Mouse (Mus musculus): Measurements from ENCODE around the gene Fscn1. TPM values are rescaled to one million over a fixed set of nuclear protein-coding genes. Genes with fewer than 3 reads are reported as not detected.

The Fscn1 gene
- total RNA-seq, 2 experiments from 2014 or later = 334 to 344 TPM

DNA sequence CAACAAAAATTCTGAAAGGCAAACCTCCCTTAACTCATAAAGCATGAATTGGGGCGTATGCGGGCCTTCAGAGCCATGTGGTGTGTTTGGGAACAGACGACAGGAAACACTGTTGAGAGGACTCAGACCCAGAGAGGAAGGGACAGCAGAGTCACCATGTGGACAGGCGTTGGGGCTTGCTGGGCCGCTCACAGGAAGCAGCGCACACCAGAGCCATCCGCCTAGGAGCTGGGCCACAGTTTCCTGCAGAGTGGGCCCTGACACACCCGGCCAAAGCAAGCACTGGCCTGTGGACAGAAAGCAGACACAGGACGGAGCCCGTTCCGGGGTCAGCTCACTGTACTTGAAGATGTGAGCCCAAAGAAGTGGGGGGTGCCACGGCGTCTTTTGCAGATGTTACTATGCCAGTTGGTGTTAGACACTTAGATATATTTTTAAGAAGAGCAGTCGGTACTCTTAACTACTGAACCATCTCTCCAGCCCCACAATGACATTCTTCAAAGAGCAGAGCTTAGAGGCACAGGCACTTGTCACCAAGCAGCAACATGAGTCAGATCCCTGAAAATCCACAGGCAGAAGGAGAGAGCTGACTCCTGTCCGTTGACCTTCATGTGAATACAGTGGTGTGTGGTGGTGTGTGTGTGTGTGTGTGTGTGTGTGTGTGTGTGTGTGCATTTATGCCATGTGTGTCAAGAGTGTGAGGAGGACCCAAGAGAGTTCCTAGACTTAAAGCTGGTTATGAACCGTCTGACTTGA lies 22.1 kb downstream of the Fscn1 start:
- DNase-seq (ENCODE audit: extremely low spot score in 1 of 2, low spot score in 2 of 2) = no peak
- Histone ChIP-seq H3K27ac (no peak overlapping the region), H3K4me3 (no peak overlapping the region)
- intact Hi-C loops (cut with DNase I) = no loop called here
- TF ChIP-seq CTCF (IDR thresholded peaks at IDR 0.05) = no peak

DNA sequence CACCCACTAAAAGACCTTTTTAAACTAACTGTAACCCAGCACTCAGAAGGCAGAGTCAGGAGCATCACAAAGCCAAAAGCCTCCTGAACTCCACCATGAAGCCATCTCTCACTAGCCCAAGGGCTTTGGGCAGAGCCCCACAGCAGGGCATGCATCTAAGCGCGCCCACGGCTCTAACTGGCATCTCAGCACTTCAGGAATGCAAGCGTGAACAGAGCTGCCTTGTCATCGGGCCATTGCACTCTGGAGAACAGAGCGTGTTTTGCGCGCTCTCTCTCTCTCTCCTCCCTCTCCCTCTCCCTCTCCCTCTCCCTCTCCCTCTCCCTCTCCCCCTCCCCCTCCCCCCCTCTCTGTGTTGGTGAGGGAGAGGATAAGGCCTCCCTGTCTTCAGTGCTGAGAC lies 23.0 kb downstream of the Fscn1 start:
- intact Hi-C loops (cut with DNase I) = no loop called here
- no peak for TF ChIP-seq CTCF (IDR thresholded peaks at IDR 0.05)
- Histone ChIP-seq H3K4me3 (no peak overlapping the region), H3K27ac (no peak overlapping the region)
- DNase-seq (ENCODE audit: extremely low spot score in 1 of 2, low spot score in 2 of 2) = no peak

DNA sequence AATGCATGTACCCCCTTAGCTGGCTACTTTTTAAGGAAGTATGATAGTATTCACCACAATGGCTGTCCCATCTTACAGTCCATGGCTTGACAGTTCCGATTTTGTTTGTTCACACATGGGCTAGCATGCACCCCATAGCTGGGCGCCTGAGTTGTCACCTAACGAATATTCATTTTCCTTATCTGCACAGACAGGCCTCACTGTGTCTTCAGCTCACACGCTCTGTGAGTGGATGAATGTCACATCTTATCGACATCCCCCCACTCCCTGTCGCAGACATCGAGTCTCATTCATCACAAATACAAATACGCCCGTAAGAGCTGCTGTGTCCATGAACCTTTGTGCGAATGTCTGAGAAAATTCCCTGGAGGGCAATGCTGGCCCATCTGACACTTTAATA lies 24.1 kb downstream of the Fscn1 start:
- TF ChIP-seq CTCF (IDR thresholded peaks at IDR 0.05) = no peak
- H3K4me3 ChIP-seq = no peak overlapping the region
- H3K27ac ChIP-seq = no peak overlapping the region
- no peak for DNase-seq (ENCODE audit: extremely low spot score in 1 of 2, low spot score in 2 of 2)
- intact Hi-C loops (cut with DNase I) = no loop called here

DNA sequence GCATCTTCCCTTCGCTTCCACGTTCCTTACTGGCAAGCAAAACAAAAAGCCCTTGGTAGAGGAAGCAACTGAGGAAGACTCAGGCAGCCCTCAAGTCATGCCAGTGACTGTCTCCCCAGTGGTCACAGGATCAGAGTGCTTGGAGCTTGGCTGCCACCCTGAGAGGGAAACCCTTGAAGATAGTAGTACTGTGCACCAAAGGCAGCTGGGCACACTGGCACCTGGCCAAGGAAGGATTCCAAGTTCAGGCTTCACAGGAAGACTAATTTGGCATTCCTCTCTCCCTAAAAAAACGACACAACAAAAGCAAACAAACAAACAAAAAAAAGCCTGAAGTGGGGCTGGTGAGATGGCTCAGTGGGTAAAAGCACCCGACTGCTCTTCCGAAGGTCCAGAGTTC lies 28.4 kb downstream of the Fscn1 start:
- Histone ChIP-seq H3K4me3 (no peak overlapping the region), H3K27ac (no peak overlapping the region)
- no peak for TF ChIP-seq CTCF (IDR thresholded peaks at IDR 0.05)
- DNase-seq (ENCODE audit: extremely low spot score in 1 of 2, low spot score in 2 of 2) = no peak
- intact Hi-C loops (cut with DNase I) = no loop called here

DNA sequence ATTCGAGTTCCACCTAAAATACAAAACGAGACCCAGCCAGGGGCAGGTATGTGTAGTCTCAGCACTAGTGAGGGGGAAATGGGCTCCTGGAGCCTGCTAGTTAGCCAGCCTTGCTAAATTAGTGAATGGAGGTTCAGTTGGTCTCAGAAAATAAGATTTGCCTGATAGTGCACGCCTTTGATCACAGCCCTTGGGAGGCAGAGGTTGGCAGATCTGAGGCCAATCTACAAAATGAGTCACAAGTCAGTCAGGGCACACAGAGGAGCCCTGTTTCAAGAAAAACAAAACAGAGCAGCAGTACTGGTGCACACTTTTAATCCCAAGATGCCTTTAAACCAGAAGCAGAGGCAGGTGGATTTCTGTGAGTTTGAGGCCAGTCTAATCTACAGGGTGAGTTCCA lies 29.0 kb downstream of the Fscn1 start:
- intact Hi-C loops (cut with DNase I) = no loop called here
- DNase-seq (ENCODE audit: extremely low spot score in 1 of 2, low spot score in 2 of 2) = no peak
- Histone ChIP-seq H3K4me3 (no peak overlapping the region), H3K27ac (no peak overlapping the region)
- TF ChIP-seq CTCF (IDR thresholded peaks at IDR 0.05) = no peak

DNA sequence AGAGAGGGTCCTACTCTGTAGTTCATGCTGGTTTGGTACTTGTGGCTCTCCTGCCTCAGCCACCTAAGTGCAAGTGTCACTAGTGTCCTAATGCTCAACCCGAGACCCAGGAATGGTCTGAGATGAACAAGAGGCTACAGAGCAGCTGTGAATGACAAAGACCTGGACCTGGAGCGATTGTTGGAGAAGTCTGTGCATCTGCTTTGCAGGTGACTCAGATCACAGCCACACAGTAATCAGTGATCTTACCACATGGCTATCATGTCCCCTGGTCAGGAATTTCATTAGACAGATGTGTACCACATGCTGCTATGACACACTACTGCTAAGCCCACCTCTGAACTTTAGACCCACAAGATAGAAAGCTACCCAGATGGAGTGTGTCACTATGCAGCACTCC lies 34.6 kb downstream of the Fscn1 start:
- Histone ChIP-seq H3K4me3 (no peak overlapping the region), H3K27ac (no peak overlapping the region)
- intact Hi-C loops (cut with DNase I) = no loop called here
- no peak for TF ChIP-seq CTCF (IDR thresholded peaks at IDR 0.05)
- DNase-seq (ENCODE audit: extremely low spot score in 1 of 2, low spot score in 2 of 2) = no peak

DNA sequence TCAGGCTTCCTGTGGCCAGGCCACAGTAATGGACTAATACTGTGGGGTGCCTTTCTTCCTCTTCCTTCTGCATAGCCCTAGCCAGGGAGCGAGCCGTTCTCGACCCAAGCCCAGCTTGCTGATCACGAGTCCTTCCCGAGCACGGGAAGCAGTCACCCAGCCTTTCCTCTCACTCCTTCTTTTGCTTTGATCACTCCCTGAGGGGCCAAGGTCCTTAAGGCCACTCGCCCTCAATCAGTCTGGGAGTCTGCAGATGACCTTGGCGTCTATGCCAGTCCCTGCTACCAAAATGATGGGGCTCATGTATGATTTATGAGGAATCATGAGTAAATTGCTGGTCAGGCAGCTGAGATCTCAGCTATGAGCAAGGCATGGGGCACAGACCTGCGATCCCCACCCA lies 37.4 kb downstream of the Fscn1 start:
- H3K27ac ChIP-seq = no peak overlapping the region
- TF ChIP-seq CTCF (IDR thresholded peaks at IDR 0.05) = no peak
- H3K4me3 ChIP-seq = no peak overlapping the region
- DNase-seq (ENCODE audit: extremely low spot score in 1 of 2, low spot score in 2 of 2) = no peak
- intact Hi-C loops (cut with DNase I) = no loop called here

DNA sequence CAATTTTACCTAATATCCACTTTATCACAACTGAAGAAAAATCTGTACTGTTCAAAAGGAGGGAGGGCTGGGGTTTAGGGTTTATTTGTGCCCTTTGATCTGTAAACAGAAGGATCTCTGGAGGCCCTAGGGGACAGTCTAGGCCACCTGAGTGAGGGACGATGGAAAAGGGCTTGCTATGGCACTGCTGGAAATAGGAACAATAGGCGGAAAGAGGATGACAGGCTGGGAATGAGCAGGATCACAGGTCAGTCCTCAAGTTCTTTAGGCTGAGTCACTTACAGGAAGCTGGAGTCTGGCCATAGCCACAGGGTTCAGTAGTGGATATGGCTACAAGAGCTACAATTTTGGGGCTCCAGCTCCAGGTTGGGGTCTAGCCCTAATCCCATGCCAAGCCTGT lies 38.0 kb downstream of the Fscn1 start:
- DNase-seq (ENCODE audit: extremely low spot score in 1 of 2, low spot score in 2 of 2) = no peak
- intact Hi-C loops (cut with DNase I) = no loop called here
- Histone ChIP-seq H3K4me3 (no peak overlapping the region), H3K27ac (no peak overlapping the region)
- no peak for TF ChIP-seq CTCF (IDR thresholded peaks at IDR 0.05)

DNA sequence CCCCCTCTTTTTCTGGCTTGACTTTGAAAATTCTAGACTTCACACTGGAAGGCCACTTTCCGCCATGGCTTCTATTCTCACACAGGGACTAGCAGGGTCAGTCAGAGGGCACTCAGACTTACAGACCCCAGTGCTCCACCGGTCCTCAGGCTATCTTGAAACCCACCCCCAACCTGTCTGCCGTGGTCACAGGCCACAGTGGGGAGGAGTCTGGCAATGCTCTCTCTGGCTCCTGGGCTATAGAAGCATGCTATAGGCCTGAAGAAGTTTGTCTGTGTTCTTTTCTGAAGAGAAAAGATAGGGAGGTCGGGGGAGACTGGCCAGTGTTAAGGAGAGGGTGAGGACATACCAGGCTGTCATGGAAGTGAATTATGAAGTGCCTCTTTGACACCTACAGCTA lies 39.9 kb downstream of the Fscn1 start:
- Histone ChIP-seq H3K27ac (no peak overlapping the region), H3K4me3 (no peak overlapping the region)
- no peak for TF ChIP-seq CTCF (IDR thresholded peaks at IDR 0.05)
- DNase-seq (ENCODE audit: extremely low spot score in 1 of 2, low spot score in 2 of 2) = no peak
- intact Hi-C loops (cut with DNase I) = no loop called here

DNA sequence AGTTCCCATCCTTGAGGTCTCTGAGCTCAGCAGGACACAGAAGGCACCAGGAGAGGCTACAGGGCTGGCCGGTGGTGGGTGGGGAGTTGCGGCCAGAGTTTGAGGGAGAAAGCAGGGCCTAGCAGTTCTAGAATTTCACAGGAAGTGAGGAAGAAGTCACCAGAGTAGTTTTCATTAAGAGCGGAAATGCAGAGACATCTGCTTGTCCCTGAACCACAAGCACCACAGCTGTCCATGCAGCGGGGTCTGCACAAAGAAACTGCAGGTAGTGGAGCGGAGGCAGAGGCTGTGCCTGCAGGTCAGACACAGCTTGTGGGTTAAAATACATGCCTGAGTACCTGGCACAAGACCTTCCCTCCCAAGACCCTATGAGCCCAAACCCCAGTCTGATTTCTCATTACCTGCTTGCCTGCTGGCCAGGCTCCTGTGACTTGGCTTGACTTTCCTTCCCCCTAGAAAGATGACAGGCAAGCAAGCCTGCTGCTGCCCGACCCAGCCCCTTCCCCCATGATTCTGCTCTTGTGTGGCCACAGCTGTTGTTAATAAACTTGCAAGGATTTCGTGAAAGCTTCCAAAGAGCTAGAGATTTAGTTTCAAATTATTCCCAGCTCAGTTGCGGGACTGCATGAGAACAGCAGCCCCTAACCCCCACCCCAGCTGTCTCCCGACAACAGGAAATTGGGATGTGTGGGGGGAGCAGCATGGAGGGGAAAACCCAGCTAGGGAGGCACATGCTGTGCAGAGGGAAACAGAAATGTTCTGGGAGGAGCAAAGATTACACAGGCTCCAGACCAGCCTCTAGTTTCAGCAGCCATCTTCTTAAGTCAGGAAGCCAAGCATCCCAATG lies 40.7 kb downstream of the Fscn1 start:
- no peak for DNase-seq (ENCODE audit: extremely low spot score in 1 of 2, low spot score in 2 of 2)
- H3K27ac ChIP-seq = peak overlapping the region; percentile 40; the same call in 1 of the 2 replicates
- no peak overlapping the region for H3K4me3 ChIP-seq
- no peak for TF ChIP-seq CTCF (IDR thresholded peaks at IDR 0.05)
- intact Hi-C loops (cut with DNase I) = no loop called here

DNA sequence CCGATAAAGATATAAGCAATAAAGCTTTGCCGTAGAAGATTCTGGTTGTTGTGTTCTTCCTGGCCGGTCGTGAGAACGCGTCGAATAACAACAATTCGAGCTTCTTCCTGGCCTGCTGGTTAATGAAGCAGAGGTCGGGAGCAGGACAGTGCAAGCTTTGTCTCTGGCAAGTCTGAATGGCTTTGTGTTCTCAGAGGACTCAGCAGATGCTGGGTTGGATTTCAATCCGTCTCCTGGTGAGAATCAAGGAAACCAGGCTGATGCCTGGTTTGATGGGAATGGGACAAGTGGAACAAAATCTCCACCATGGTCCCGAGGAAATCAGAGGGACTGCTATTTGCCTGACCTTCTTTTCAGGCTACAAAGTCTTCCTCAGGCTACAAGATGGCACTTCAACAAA lies 49.2 kb downstream of the Fscn1 start:
- Histone ChIP-seq H3K27ac (peak overlapping the region; percentile 64), H3K4me3 (no peak overlapping the region)
- no peak for DNase-seq (ENCODE audit: extremely low spot score in 1 of 2, low spot score in 2 of 2)
- intact Hi-C loops (cut with DNase I) = no loop called here
- TF ChIP-seq CTCF (IDR thresholded peaks at IDR 0.05) = no peak

DNA sequence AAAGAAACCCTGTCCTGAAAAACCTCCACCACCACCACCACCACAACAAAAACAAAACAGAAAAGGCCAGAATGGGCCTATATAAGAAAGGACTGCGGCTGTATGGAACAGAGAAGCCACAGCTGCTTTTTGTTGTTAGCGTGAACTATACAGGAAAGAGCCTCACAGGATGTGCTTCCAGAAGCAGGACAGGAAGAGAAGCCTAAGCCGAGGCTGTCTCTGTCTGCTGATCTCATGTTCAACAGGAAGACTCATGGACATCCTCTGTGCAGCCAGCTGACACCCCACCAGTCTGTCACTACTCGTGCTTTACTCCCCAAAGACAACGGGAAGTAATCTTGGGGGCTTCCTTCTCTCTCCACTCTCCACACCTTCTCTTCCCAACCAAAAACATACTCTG lies 57.3 kb downstream of the Fscn1 start:
- no peak for DNase-seq (ENCODE audit: extremely low spot score in 1 of 2, low spot score in 2 of 2)
- TF ChIP-seq CTCF (IDR thresholded peaks at IDR 0.05) = no peak
- intact Hi-C loops (cut with DNase I) = no loop called here
- no peak overlapping the region for H3K27ac ChIP-seq
- no peak overlapping the region for H3K4me3 ChIP-seq

Other genes starting within 250 kb of the Fscn1 start
- 100 to 1,000 TPM; 139 to 141 TPM for gene Tnrc18, start 142.7 kb upstream of the Fscn1 start, total RNA-seq (2021)
- gene Fbxl18, start 64.9 kb upstream of the Fscn1 start, total RNA-seq (2021) = 10 to 100 TPM; 31.5 to 33.2 TPM
- 1,000 to 10,000 TPM; 2,227 to 2,233 TPM for gene Actb, start 53.6 kb upstream of the Fscn1 start, total RNA-seq (2021)
- 10 to 100 TPM; 40.7 to 47.8 TPM for gene Rnf216, start 152.7 kb downstream of the Fscn1 start, total RNA-seq (2021)
- under 1 TPM in 1 of 2 experiments, not detected in 1; 0.12 TPM for gene Olfr718-ps1, start 187.2 kb downstream of the Fscn1 start, total RNA-seq (2021)
- 10 to 100 TPM; 14.2 to 14.5 TPM for gene Rbak, start 220.4 kb downstream of the Fscn1 start, total RNA-seq (2021)
- not detected for gene Spdye4b, start 220.7 kb downstream of the Fscn1 start, total RNA-seq (2021)

Data from left cerebral cortex, adult 2 months (tissue).